Mouse (Mus musculus): ENCODE results near the gene Map10. TPM values are rescaled to one million over a fixed set of nuclear protein-coding genes. Genes with fewer than 3 reads are reported as not detected.

The Map10 gene
- polyA plus RNA-seq (2015; fragmentation: Nextera tagmentation; extraction: Ambion mirVana) = 4.3 TPM in 2 replicates

- Histone ChIP-seq H3K27me3 (ENCODE audit: control insufficient read depth, insufficient read depth, low read length) (no peaks in the 10 kb centered on the region), H3K4me1 (ENCODE audit: control insufficient read depth, insufficient read depth, low read length) (0 out of 2 replicates have a peak, but pooled peaks cover 10% of the 10 kb centered on the region), H3K4me3 (replicated peaks; ENCODE audit: low read length) (peak within 1 kb of the TSS; percentile 60), H3K27ac (ENCODE audit: low read length) (peak within 1 kb of the TSS; percentile 22), H3K9me3 (replicated peaks; ENCODE audit: control insufficient read depth, low read length) (peaks cover 26% of the 10 kb centered on the region), H3K4me2 (ENCODE audit: low read depth, low read length) (peak within 1 kb of the TSS; percentile 92), H3K9ac (ENCODE audit: low read length) (peak within 1 kb of the TSS; percentile 82), H3K36me3 (ENCODE audit: control insufficient read depth, insufficient read depth, low read length) (peaks cover 7% of the 10 kb centered on the region)
- WGBS = 3% methylated on average over 62 of the region's 62 CpGs
- ATAC-seq (ENCODE audit: insufficient read depth, low FRiP score) = peak; percentile 88
Observed at GRCm38 (mm10) chr8:125669700-125670195, at the start of gene Map10. Gene Map10, plus strand, starts transcription at chr8:125669818.

DNA sequence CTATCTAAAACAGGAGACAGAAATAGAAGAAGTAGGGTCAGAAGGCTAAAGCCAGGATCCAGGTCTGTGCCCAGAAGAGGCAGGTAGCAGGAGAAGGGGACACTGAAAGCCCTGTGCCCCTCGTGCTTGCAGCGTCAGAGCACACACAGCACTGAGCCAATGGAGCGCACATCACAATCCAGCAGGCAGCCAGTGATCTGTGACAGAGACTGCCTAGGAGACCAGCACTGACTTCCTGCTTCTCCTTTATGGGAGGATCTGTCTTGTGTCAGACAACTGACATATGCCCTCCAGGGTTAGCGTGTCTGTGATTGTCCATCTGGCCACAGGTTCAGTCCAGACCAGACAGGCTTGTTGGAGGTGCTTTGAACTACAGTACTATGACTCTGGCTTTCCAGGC, 49.3 kb upstream of the Map10 start:
- no peak for ATAC-seq (ENCODE audit: insufficient read depth, low FRiP score)
- no peak overlapping the region for H3K4me3 ChIP-seq (replicated peaks; ENCODE audit: low read length)
- peaks cover 18% of the 10 kb centered on the region for H3K4me1 ChIP-seq (ENCODE audit: control insufficient read depth, insufficient read depth, low read length)
- WGBS = 61% methylated on average over 4 of the region's 4 CpGs
- no peak overlapping the region for H3K4me2 ChIP-seq (ENCODE audit: low read depth, low read length)
- H3K36me3 ChIP-seq (ENCODE audit: control insufficient read depth, insufficient read depth, low read length) = no peaks in the 10 kb centered on the region
- no peaks in the 10 kb centered on the region for H3K9me3 ChIP-seq (replicated peaks; ENCODE audit: control insufficient read depth, low read length)
- no peaks in the 10 kb centered on the region for H3K27me3 ChIP-seq (ENCODE audit: control insufficient read depth, insufficient read depth, low read length)
- no peak overlapping the region for H3K27ac ChIP-seq (ENCODE audit: low read length)
- H3K9ac ChIP-seq (ENCODE audit: low read length) = no peak overlapping the region

DNA sequence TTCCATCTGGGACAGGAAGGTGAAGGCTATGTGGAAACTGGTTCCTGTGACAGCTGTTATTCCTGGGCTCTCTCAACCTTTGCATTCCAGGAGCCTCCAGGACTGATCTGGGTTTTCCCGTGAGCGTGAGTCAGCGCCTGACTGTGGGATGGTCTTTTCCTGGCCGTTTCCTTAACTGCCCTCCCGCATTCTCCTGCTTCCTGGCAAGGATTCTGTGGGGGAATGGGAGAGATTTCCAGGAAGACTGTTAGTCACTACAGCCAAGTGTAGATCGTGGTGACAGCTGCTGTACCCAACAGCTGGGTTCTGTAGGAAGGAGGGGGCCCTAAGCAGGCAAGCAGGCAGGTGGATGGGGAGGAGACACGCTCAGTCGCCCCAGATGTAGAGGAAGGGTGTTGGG, 45.3 kb upstream of the Map10 start:
- no peak overlapping the region for H3K4me3 ChIP-seq (replicated peaks; ENCODE audit: low read length)
- H3K27ac ChIP-seq (ENCODE audit: low read length) = no peak overlapping the region
- H3K9ac ChIP-seq (ENCODE audit: low read length) = no peak overlapping the region
- H3K4me1 ChIP-seq (ENCODE audit: control insufficient read depth, insufficient read depth, low read length) = peaks cover 8% of the 10 kb centered on the region
- H3K27me3 ChIP-seq (ENCODE audit: control insufficient read depth, insufficient read depth, low read length) = no peaks in the 10 kb centered on the region
- ATAC-seq (ENCODE audit: insufficient read depth, low FRiP score) = no peak
- H3K36me3 ChIP-seq (ENCODE audit: control insufficient read depth, insufficient read depth, low read length) = no peaks in the 10 kb centered on the region
- H3K4me2 ChIP-seq (ENCODE audit: low read depth, low read length) = no peak overlapping the region
- no peaks in the 10 kb centered on the region for H3K9me3 ChIP-seq (replicated peaks; ENCODE audit: control insufficient read depth, low read length)
- WGBS = 45% methylated on average over 8 of the region's 8 CpGs

DNA sequence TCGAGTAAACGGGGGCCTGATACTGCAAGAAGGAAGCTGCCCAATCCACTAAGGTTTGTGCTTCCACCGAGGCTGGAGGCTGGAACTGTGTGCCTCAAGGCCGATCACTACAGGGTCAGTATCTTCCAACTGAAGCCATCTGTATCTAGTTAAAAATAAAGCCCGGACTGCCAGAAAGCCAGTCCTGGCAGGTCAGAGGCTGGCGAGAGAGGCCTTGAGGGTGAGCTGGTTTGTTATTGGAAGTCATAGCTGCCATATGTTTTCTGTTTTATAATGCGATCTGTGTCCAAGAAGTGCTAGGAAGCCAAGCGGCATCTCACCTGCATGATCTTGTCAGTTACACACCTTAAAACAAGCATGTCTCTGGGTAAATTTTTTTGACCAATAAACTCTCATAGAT, 43.2 kb upstream of the Map10 start:
- WGBS = 90% methylated on average over 8 of the region's 8 CpGs
- ATAC-seq (ENCODE audit: insufficient read depth, low FRiP score) = no peak

GRCm38 (mm10) chr8:125628834-125629233, 40.8 kb upstream of the Map10 start:
- Histone ChIP-seq H3K9me3 (replicated peaks; ENCODE audit: control insufficient read depth, low read length) (no peaks in the 10 kb centered on the region), H3K36me3 (ENCODE audit: control insufficient read depth, insufficient read depth, low read length) (no peaks in the 10 kb centered on the region), H3K27ac (ENCODE audit: low read length) (no peak overlapping the region), H3K27me3 (ENCODE audit: control insufficient read depth, insufficient read depth, low read length) (no peaks in the 10 kb centered on the region), H3K4me1 (ENCODE audit: control insufficient read depth, insufficient read depth, low read length) (no peaks in the 10 kb centered on the region), H3K9ac (ENCODE audit: low read length) (no peak overlapping the region), H3K4me2 (ENCODE audit: low read depth, low read length) (no peak overlapping the region), H3K4me3 (replicated peaks; ENCODE audit: low read length) (no peak overlapping the region)
- ATAC-seq (ENCODE audit: insufficient read depth, low FRiP score) = no peak
- WGBS = 96% methylated on average over 1 of the region's 1 CpGs

More for the DNA sequence above, 43.2 kb upstream of the Map10 start:
- Histone ChIP-seq H3K4me1 (ENCODE audit: control insufficient read depth, insufficient read depth, low read length) (no peaks in the 10 kb centered on the region), H3K4me3 (replicated peaks; ENCODE audit: low read length) (no peak overlapping the region), H3K9me3 (replicated peaks; ENCODE audit: control insufficient read depth, low read length) (no peaks in the 10 kb centered on the region), H3K27ac (ENCODE audit: low read length) (no peak overlapping the region), H3K9ac (ENCODE audit: low read length) (no peak overlapping the region), H3K36me3 (ENCODE audit: control insufficient read depth, insufficient read depth, low read length) (no peaks in the 10 kb centered on the region), H3K27me3 (ENCODE audit: control insufficient read depth, insufficient read depth, low read length) (no peaks in the 10 kb centered on the region), H3K4me2 (ENCODE audit: low read depth, low read length) (no peak overlapping the region)

GRCm38 (mm10) chr8:125638411-125639058, 31.1 kb upstream of the Map10 start:
- no peaks in the 10 kb centered on the region for H3K36me3 ChIP-seq (ENCODE audit: control insufficient read depth, insufficient read depth, low read length)
- no peak overlapping the region for H3K4me2 ChIP-seq (ENCODE audit: low read depth, low read length)
- ATAC-seq (ENCODE audit: insufficient read depth, low FRiP score) = no peak
- H3K4me3 ChIP-seq (replicated peaks; ENCODE audit: low read length) = no peak overlapping the region
- H3K27me3 ChIP-seq (ENCODE audit: control insufficient read depth, insufficient read depth, low read length) = no peaks in the 10 kb centered on the region
- no peaks in the 10 kb centered on the region for H3K9me3 ChIP-seq (replicated peaks; ENCODE audit: control insufficient read depth, low read length)
- WGBS = 49% methylated on average over 6 of the region's 6 CpGs
- 0 out of 2 replicates have a peak, but pooled peaks cover 11% of the 10 kb centered on the region for H3K4me1 ChIP-seq (ENCODE audit: control insufficient read depth, insufficient read depth, low read length)
- H3K27ac ChIP-seq (ENCODE audit: low read length) = no peak overlapping the region
- H3K9ac ChIP-seq (ENCODE audit: low read length) = no peak overlapping the region

- no peak overlapping the region for H3K4me3 ChIP-seq (replicated peaks; ENCODE audit: low read length)
- H3K9me3 ChIP-seq (replicated peaks; ENCODE audit: control insufficient read depth, low read length) = no peaks in the 10 kb centered on the region
- no peaks in the 10 kb centered on the region for H3K27me3 ChIP-seq (ENCODE audit: control insufficient read depth, insufficient read depth, low read length)
- 56% methylated on average over 2 of the region's 2 CpGs for WGBS
- no peak for ATAC-seq (ENCODE audit: insufficient read depth, low FRiP score)
- H3K4me1 ChIP-seq (ENCODE audit: control insufficient read depth, insufficient read depth, low read length) = 0 out of 2 replicates have a peak, but pooled peaks cover 11% of the 10 kb centered on the region
- H3K36me3 ChIP-seq (ENCODE audit: control insufficient read depth, insufficient read depth, low read length) = no peaks in the 10 kb centered on the region
- H3K27ac ChIP-seq (ENCODE audit: low read length) = no peak overlapping the region
- no peak overlapping the region for H3K4me2 ChIP-seq (ENCODE audit: low read depth, low read length)
- no peak overlapping the region for H3K9ac ChIP-seq (ENCODE audit: low read length)
Observed at GRCm38 (mm10) chr8:125639631-125640030, 30.0 kb upstream of the Map10 start.

GRCm38 (mm10) chr8:125640766-125641165, 28.9 kb upstream of the Map10 start:
- no peaks in the 10 kb centered on the region for H3K36me3 ChIP-seq (ENCODE audit: control insufficient read depth, insufficient read depth, low read length)
- no peak overlapping the region for H3K9ac ChIP-seq (ENCODE audit: low read length)
- no peak for ATAC-seq (ENCODE audit: insufficient read depth, low FRiP score)
- 0 out of 2 replicates have a peak, but pooled peaks cover 11% of the 10 kb centered on the region for H3K4me1 ChIP-seq (ENCODE audit: control insufficient read depth, insufficient read depth, low read length)
- WGBS = 66% methylated on average over 5 of the region's 5 CpGs
- no peak overlapping the region for H3K4me3 ChIP-seq (replicated peaks; ENCODE audit: low read length)
- H3K4me2 ChIP-seq (ENCODE audit: low read depth, low read length) = no peak overlapping the region
- no peaks in the 10 kb centered on the region for H3K9me3 ChIP-seq (replicated peaks; ENCODE audit: control insufficient read depth, low read length)
- no peaks in the 10 kb centered on the region for H3K27me3 ChIP-seq (ENCODE audit: control insufficient read depth, insufficient read depth, low read length)
- H3K27ac ChIP-seq (ENCODE audit: low read length) = peak overlapping the region; percentile 42; the same call in 1 of the 2 replicates

GRCm38 (mm10) chr8:125641808-125642207, 27.8 kb upstream of the Map10 start:
- WGBS = 48% methylated on average over 6 of the region's 6 CpGs
- no peak overlapping the region for H3K9ac ChIP-seq (ENCODE audit: low read length)
- ATAC-seq (ENCODE audit: insufficient read depth, low FRiP score) = no peak

More at GRCm38 (mm10) chr8:125641808-125642207, 27.8 kb upstream of the Map10 start:
- no peaks in the 10 kb centered on the region for H3K9me3 ChIP-seq (replicated peaks; ENCODE audit: control insufficient read depth, low read length)
- H3K36me3 ChIP-seq (ENCODE audit: control insufficient read depth, insufficient read depth, low read length) = no peaks in the 10 kb centered on the region
- H3K4me1 ChIP-seq (ENCODE audit: control insufficient read depth, insufficient read depth, low read length) = 0 out of 2 replicates have a peak, but pooled peaks cover 11% of the 10 kb centered on the region
- no peak overlapping the region; the same call in 1 of the 2 replicates for H3K27ac ChIP-seq (ENCODE audit: low read length)
- no peak overlapping the region for H3K4me2 ChIP-seq (ENCODE audit: low read depth, low read length)
- H3K27me3 ChIP-seq (ENCODE audit: control insufficient read depth, insufficient read depth, low read length) = no peaks in the 10 kb centered on the region
- H3K4me3 ChIP-seq (replicated peaks; ENCODE audit: low read length) = no peak overlapping the region

All from stomach, embryonic 16.5 days (tissue).